Mouse (Mus musculus) heart, embryonic 13.5 days (tissue): ENCODE results near the gene Samd3. TPM values are rescaled to one million over a fixed set of nuclear protein-coding genes. Genes with fewer than 3 reads are reported as not detected.

ENCODE experiments used
- ATAC-seq: fragments of 200-750 bp; cut with Nextera tagmentation; 2 replicates; pipeline ENCODE4 v1.8.0; 2017; ENCODE audit warnings: moderate TSS enrichment; ENCODE audit not compliant: insufficient number of reproducible peaks, low FRiP score, low TSS enrichment; ENCODE audit errors: extremely low read depth
- H3K27ac ChIP-seq: fragments of 300-500 bp; sonication (generic); replicated peaks from 2 replicates; pipeline ENCODE4 v1.5.1; 2015; ENCODE audit warnings: moderate library complexity, mild to moderate bottlenecking, inconsistent platforms
- H3K27me3 ChIP-seq: fragments of 300-500 bp; sonication (generic); replicated peaks from 2 replicates; pipeline ENCODE4 v1.6.1; 2015; ENCODE audit warnings: mild to moderate bottlenecking, inconsistent platforms
- H3K36me3 ChIP-seq: fragments of 300-500 bp; sonication (generic); 2 replicates; pipeline ENCODE4 v1.6.1; 2015; ENCODE audit warnings: mild to moderate bottlenecking, inconsistent platforms
- H3K4me1 ChIP-seq: fragments of 300-500 bp; sonication (generic); 2 replicates; pipeline ENCODE4 v1.6.1; 2015; ENCODE audit warnings: inconsistent platforms
- H3K4me2 ChIP-seq: fragments of 300-500 bp; sonication (generic); 2 replicates; pipeline ENCODE4 v1.6.1; 2015; ENCODE audit warnings: inconsistent platforms, mild to moderate bottlenecking, moderate library complexity
- H3K4me3 ChIP-seq: fragments of 300-500 bp; sonication (generic); 2 replicates; pipeline ENCODE4 v1.5.1; 2015; ENCODE audit warnings: moderate library complexity, mild to moderate bottlenecking, inconsistent platforms
- H3K9ac ChIP-seq: fragments of 300-500 bp; sonication (generic); 2 replicates; pipeline ENCODE4 v1.6.1; 2015; ENCODE audit warnings: inconsistent platforms, mild to moderate bottlenecking, moderate library complexity
- H3K9me3 ChIP-seq: fragments of 300-500 bp; sonication (generic); 2 replicates; pipeline ENCODE4 v1.6.1; 2016; ENCODE audit warnings: inconsistent platforms
- WGBS: fragments of 180-500 bp; shearing (Covaris S2); methylation state at CpG from one replicate; pipeline ENCODE4 v1.1.7; 2015; ENCODE audit warnings: mixed read lengths; 5-methylcytosine and 5-hydroxymethylcytosine counted together
- polyA plus RNA-seq: library from polyadenylated mRNA; unstranded; fragments of >200 nt; fragmentation: Nextera tagmentation; extraction: Ambion mirVana; gene quantifications from 2 replicates; pipeline ENCODE4 v1.2.1, GENCODE M21; 2015

Gene Samd3
- polyA plus RNA-seq, 1 experiment from 2014 or later, result not detected

- Histone ChIP-seq H3K4me2 (no peak overlapping the region), H3K27ac (no peak overlapping the region), H3K27me3 (no peaks in the 10 kb centered on the region), H3K9me3 (no peaks in the 10 kb centered on the region), H3K4me3 (no peak overlapping the region), H3K4me1 (no peaks in the 10 kb centered on the region), H3K36me3 (no peaks in the 10 kb centered on the region), H3K9ac (no peak overlapping the region)
- ATAC-seq, result no peak
- 85% methylated on average over 3 of the region's 3 CpGs for WGBS
These were observed 13.7 kb downstream of the Samd3 start for GRCm38 (mm10) chr10:26243203-26243602.

GRCm38 (mm10) chr10:26244466-26244865 lies 15.0 kb downstream of the Samd3 start:
- Histone ChIP-seq H3K4me1 (no peaks in the 10 kb centered on the region), H3K4me3 (no peak overlapping the region), H3K27ac (no peak overlapping the region), H3K9me3 (no peaks in the 10 kb centered on the region), H3K4me2 (no peak overlapping the region), H3K27me3 (no peaks in the 10 kb centered on the region), H3K36me3 (no peaks in the 10 kb centered on the region), H3K9ac (no peak overlapping the region)
- whole genome bisulfite sequencing, result 76% methylated on average over 6 of the region's 6 CpGs
- no peak for ATAC-seq

GRCm38 (mm10) chr10:26249426-26250165 lies 20.1 kb downstream of the Samd3 start:
- H3K4me2 ChIP-seq, result no peak overlapping the region
- H3K27ac ChIP-seq, result no peak overlapping the region
- ATAC-seq, result no peak
- H3K9me3 ChIP-seq, result no peaks in the 10 kb centered on the region
- 66% methylated on average over 7 of the region's 7 CpGs for WGBS
- H3K36me3 ChIP-seq, result no peaks in the 10 kb centered on the region
- no peaks in the 10 kb centered on the region for H3K4me1 ChIP-seq
- H3K9ac ChIP-seq, result no peak overlapping the region
- H3K27me3 ChIP-seq, result no peaks in the 10 kb centered on the region
- H3K4me3 ChIP-seq, result no peak overlapping the region

GRCm38 (mm10) chr10:26259908-26260307 lies 30.4 kb downstream of the Samd3 start:
- no peak for ATAC-seq
- 48% methylated on average over 4 of the region's 4 CpGs for WGBS

GRCm38 (mm10) chr10:26263744-26264459 lies 34.4 kb downstream of the Samd3 start:
- Histone ChIP-seq H3K9me3 (no peaks in the 10 kb centered on the region), H3K4me3 (no peak overlapping the region), H3K27me3 (no peaks in the 10 kb centered on the region), H3K9ac (no peak overlapping the region), H3K36me3 (no peaks in the 10 kb centered on the region), H3K4me2 (no peak overlapping the region), H3K27ac (no peak overlapping the region), H3K4me1 (no peaks in the 10 kb centered on the region)
- no peak for ATAC-seq
- 72% methylated on average over 3 of the region's 3 CpGs for WGBS

More at GRCm38 (mm10) chr10:26259908-26260307, 30.4 kb downstream of the Samd3 start:
- Histone ChIP-seq H3K27me3 (no peaks in the 10 kb centered on the region), H3K9ac (no peak overlapping the region), H3K36me3 (no peaks in the 10 kb centered on the region), H3K4me3 (no peak overlapping the region), H3K4me2 (no peak overlapping the region), H3K27ac (no peak overlapping the region), H3K9me3 (no peaks in the 10 kb centered on the region), H3K4me1 (no peaks in the 10 kb centered on the region)

GRCm38 (mm10) chr10:26275414-26275813 lies 45.9 kb downstream of the Samd3 start:
- no peaks in the 10 kb centered on the region for H3K9me3 ChIP-seq
- no peak overlapping the region for H3K27ac ChIP-seq
- H3K4me2 ChIP-seq, result no peak overlapping the region
- H3K4me3 ChIP-seq, result no peak overlapping the region
- no peak for ATAC-seq
- 88% methylated on average over 6 of the region's 6 CpGs for WGBS
- H3K36me3 ChIP-seq, result peaks cover 65% of the 10 kb centered on the region
- H3K27me3 ChIP-seq, result no peaks in the 10 kb centered on the region
- no peak overlapping the region for H3K9ac ChIP-seq
- no peaks in the 10 kb centered on the region for H3K4me1 ChIP-seq

GRCm38 (mm10) chr10:26280009-26280408 lies 50.5 kb downstream of the Samd3 start:
- no peak for ATAC-seq
- 60% methylated on average over 8 of the region's 8 CpGs for WGBS
- Histone ChIP-seq H3K4me3 (no peak overlapping the region), H3K9ac (no peak overlapping the region), H3K4me2 (no peak overlapping the region), H3K9me3 (no peaks in the 10 kb centered on the region), H3K36me3 (peaks cover 70% of the 10 kb centered on the region), H3K27ac (no peak overlapping the region), H3K27me3 (no peaks in the 10 kb centered on the region), H3K4me1 (no peaks in the 10 kb centered on the region)

- Histone ChIP-seq H3K4me1 (no peaks in the 10 kb centered on the region), H3K4me3 (no peak overlapping the region), H3K27me3 (no peaks in the 10 kb centered on the region), H3K27ac (no peak overlapping the region), H3K36me3 (peaks cover 44% of the 10 kb centered on the region), H3K4me2 (no peak overlapping the region), H3K9me3 (no peaks in the 10 kb centered on the region), H3K9ac (no peak overlapping the region)
- WGBS, result 85% methylated on average over 7 of the region's 7 CpGs
- no peak for ATAC-seq
These were observed 57.6 kb downstream of the Samd3 start for GRCm38 (mm10) chr10:26287136-26287535.

GRCm38 (mm10) chr10:26297200-26297599 lies 67.7 kb downstream of the Samd3 start:
- Histone ChIP-seq H3K27ac (no peak overlapping the region), H3K36me3 (peaks cover 52% of the 10 kb centered on the region), H3K4me2 (no peak overlapping the region), H3K9ac (no peak overlapping the region), H3K4me1 (no peaks in the 10 kb centered on the region), H3K4me3 (no peak overlapping the region), H3K27me3 (no peaks in the 10 kb centered on the region), H3K9me3 (no peaks in the 10 kb centered on the region)
- no peak for ATAC-seq
- 73% methylated on average over 3 of the region's 3 CpGs for WGBS

GRCm38 (mm10) chr10:26297626-26298025 lies 68.1 kb downstream of the Samd3 start:
- Histone ChIP-seq H3K9ac (no peak overlapping the region), H3K36me3 (peaks cover 50% of the 10 kb centered on the region), H3K4me2 (no peak overlapping the region), H3K27ac (no peak overlapping the region), H3K4me3 (no peak overlapping the region), H3K9me3 (no peaks in the 10 kb centered on the region), H3K27me3 (no peaks in the 10 kb centered on the region), H3K4me1 (no peaks in the 10 kb centered on the region)
- ATAC-seq, result no peak
- 85% methylated on average over 7 of the region's 7 CpGs for WGBS

- 88% methylated on average over 4 of the region's 4 CpGs for WGBS
These were observed 72.8 kb downstream of the Samd3 start for GRCm38 (mm10) chr10:26302336-26302735.

GRCm38 (mm10) chr10:26303485-26303884 lies 74.0 kb downstream of the Samd3 start:
- Histone ChIP-seq H3K36me3 (peaks cover 47% of the 10 kb centered on the region), H3K4me1 (no peaks in the 10 kb centered on the region), H3K9ac (no peak overlapping the region), H3K4me2 (no peak overlapping the region), H3K4me3 (no peak overlapping the region), H3K9me3 (no peaks in the 10 kb centered on the region), H3K27me3 (no peaks in the 10 kb centered on the region), H3K27ac (no peak overlapping the region)
- WGBS, result 88% methylated on average over 6 of the region's 6 CpGs
- no peak for ATAC-seq

More at GRCm38 (mm10) chr10:26302336-26302735, 72.8 kb downstream of the Samd3 start:
- H3K4me1 ChIP-seq, result no peaks in the 10 kb centered on the region
- no peak for ATAC-seq
- no peak overlapping the region for H3K4me2 ChIP-seq
- H3K9me3 ChIP-seq, result no peaks in the 10 kb centered on the region
- no peak overlapping the region for H3K4me3 ChIP-seq
- no peak overlapping the region for H3K9ac ChIP-seq
- H3K27ac ChIP-seq, result no peak overlapping the region
- H3K27me3 ChIP-seq, result no peaks in the 10 kb centered on the region
- H3K36me3 ChIP-seq, result peaks cover 38% of the 10 kb centered on the region
